Mouse (Mus musculus): ENCODE measurements around the gene Olfr657. TPM values are rescaled to one million over a fixed set of nuclear protein-coding genes. Genes with fewer than 3 reads are reported as not detected.

Olfr657 gene
- polyA plus RNA-seq, 1 experiment from 2014 or later: not detected

Other genes with a start within 250 kb of the Olfr657 start
- gene Trim30c, start 224.0 kb upstream of the Olfr657 start, polyA plus RNA-seq (2016; fragmentation: Nextera tagmentation; extraction: Ambion mirVana): 0.12 TPM in 1 of 2 replicates, not detected in the other
- gene Trim30a, start 159.6 kb upstream of the Olfr657 start, polyA plus RNA-seq (2016; fragmentation: Nextera tagmentation; extraction: Ambion mirVana): 0.26 and 0.56 TPM in 2 replicates
- 0.38 TPM in 1 of 2 replicates, not detected in the other for gene Trim30d, start 116.9 kb upstream of the Olfr657 start, polyA plus RNA-seq (2016; fragmentation: Nextera tagmentation; extraction: Ambion mirVana)
- gene Olfr651, start 74.7 kb upstream of the Olfr657 start, polyA plus RNA-seq (2016; fragmentation: Nextera tagmentation; extraction: Ambion mirVana): not detected in 2 replicates
- not detected in 2 replicates for gene Olfr652, start 63.9 kb upstream of the Olfr657 start, polyA plus RNA-seq (2016; fragmentation: Nextera tagmentation; extraction: Ambion mirVana)
- gene Olfr653, start 47.5 kb upstream of the Olfr657 start, polyA plus RNA-seq (2016; fragmentation: Nextera tagmentation; extraction: Ambion mirVana): not detected in 2 replicates
- gene Olfr654, start 37.8 kb upstream of the Olfr657 start, polyA plus RNA-seq (2016; fragmentation: Nextera tagmentation; extraction: Ambion mirVana): not detected in 2 replicates
- not detected in 2 replicates for gene Olfr655, start 23.0 kb upstream of the Olfr657 start, polyA plus RNA-seq (2016; fragmentation: Nextera tagmentation; extraction: Ambion mirVana)
- gene Olfr656, start 10.8 kb upstream of the Olfr657 start, polyA plus RNA-seq (2016; fragmentation: Nextera tagmentation; extraction: Ambion mirVana): not detected in 2 replicates
- 0.08 TPM in 1 of 2 replicates, not detected in the other for gene Olfr658, start 22.5 kb downstream of the Olfr657 start, polyA plus RNA-seq (2016; fragmentation: Nextera tagmentation; extraction: Ambion mirVana)
- not detected in 2 replicates for gene Olfr659, start 42.0 kb downstream of the Olfr657 start, polyA plus RNA-seq (2016; fragmentation: Nextera tagmentation; extraction: Ambion mirVana)
- not detected in 2 replicates for gene Olfr661, start 61.7 kb downstream of the Olfr657 start, polyA plus RNA-seq (2016; fragmentation: Nextera tagmentation; extraction: Ambion mirVana)
- gene Usp17le, start 152.7 kb downstream of the Olfr657 start, polyA plus RNA-seq (2016; fragmentation: Nextera tagmentation; extraction: Ambion mirVana): not detected in 2 replicates
- gene Usp17lb, start 217.8 kb downstream of the Olfr657 start, polyA plus RNA-seq (2016; fragmentation: Nextera tagmentation; extraction: Ambion mirVana): not detected in 2 replicates
- gene Usp17la, start 232.2 kb downstream of the Olfr657 start, polyA plus RNA-seq (2016; fragmentation: Nextera tagmentation; extraction: Ambion mirVana): not detected in 2 replicates

All from hindbrain, embryonic 10.5 days (tissue).